Mouse (Mus musculus): Measurements from ENCODE around the gene Myo9a.

Gene Myo9a

DNA sequence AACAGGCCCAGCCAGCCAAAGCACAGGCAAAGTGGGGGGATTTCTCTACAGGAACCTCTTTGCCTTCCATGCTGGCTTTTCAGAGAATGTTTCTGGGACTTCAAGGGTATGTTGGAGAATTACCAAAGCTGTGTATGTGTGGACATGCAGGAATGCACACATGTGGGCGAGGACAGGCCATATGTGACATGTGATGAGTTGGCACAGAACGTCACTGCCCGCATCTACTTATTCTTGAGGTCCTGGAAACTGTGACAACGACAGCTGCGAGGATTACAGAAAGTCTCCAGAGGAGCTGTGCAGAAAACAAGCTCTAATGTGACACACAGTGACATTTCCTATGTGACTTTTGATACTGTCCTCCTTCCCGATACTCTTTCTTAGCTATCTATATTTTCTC is 205.0 kb downstream of the Myo9a start:
- TF ChIP-seq GATA4 (IDR thresholded peaks at IDR 0.05; ENCODE audit: insufficient replicate concordance, low read length) = no peak

DNA sequence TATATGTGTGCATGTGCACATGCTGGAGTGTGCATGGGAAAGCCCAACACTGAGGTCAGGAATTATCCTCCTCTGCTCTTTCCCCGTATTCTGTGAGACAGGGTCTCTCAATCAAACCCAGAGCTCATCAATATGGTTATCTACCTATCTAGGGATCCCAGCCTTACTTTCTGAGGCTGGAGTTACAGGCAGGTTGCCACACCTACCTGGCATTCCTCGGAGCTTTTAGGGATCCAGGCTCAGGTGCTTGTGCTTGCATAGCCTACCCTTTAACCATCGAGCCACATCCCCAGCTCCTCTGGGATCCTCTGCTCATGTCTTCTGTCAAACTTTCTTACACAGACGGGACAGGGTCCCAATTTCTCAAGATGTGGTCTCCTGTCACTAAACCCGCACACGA is 205.8 kb downstream of the Myo9a start:
- TF ChIP-seq GATA4 (IDR thresholded peaks at IDR 0.05; ENCODE audit: insufficient replicate concordance, low read length) = no peak

DNA sequence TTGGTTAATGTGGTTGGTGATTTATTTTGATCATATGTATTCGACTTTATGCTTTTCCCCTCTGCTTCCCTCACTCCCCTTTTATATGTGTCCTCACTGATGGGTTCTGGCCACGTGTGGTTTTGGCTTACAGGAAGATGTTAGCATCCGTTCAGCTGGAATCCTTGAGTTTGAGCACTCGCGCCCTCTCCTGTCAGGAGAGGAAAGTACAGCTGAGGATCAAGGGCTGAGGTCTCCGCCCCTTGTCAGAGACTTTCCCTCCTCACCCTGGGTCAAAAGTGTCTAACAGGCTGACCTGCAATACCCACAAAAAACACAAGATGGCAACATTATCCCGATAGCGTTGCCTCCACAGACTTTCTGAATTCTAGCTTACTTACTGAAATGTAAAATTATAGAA is 208.6 kb downstream of the Myo9a start:
- TF ChIP-seq GATA4 (IDR thresholded peaks at IDR 0.05; ENCODE audit: insufficient replicate concordance, low read length) = no peak

DNA sequence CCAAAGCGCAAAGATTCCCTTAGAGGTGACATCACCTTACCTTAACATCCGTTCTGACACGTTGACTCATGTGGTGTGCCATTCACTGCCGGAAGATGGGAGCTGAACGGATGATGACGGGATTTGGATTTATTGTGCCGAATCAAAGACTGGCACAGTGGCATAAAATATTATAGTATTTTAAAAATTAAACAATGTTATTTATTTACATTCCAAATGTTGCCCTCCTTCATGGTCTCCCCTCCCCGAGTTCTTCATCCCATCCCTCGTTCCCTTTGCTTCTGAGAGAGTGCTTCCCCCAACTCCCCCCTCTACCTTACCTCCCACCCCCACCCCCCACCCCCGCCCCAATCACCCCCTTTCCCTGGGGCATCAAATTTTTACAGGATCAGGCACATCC is 209.9 kb downstream of the Myo9a start, which contains the start of gene Nr2e3:
TSS of gene Nr2e3 (minus strand) at position 101 of the 400 bp plus-strand sequence.
- no peak for TF ChIP-seq GATA4 (IDR thresholded peaks at IDR 0.05; ENCODE audit: insufficient replicate concordance, low read length)

DNA sequence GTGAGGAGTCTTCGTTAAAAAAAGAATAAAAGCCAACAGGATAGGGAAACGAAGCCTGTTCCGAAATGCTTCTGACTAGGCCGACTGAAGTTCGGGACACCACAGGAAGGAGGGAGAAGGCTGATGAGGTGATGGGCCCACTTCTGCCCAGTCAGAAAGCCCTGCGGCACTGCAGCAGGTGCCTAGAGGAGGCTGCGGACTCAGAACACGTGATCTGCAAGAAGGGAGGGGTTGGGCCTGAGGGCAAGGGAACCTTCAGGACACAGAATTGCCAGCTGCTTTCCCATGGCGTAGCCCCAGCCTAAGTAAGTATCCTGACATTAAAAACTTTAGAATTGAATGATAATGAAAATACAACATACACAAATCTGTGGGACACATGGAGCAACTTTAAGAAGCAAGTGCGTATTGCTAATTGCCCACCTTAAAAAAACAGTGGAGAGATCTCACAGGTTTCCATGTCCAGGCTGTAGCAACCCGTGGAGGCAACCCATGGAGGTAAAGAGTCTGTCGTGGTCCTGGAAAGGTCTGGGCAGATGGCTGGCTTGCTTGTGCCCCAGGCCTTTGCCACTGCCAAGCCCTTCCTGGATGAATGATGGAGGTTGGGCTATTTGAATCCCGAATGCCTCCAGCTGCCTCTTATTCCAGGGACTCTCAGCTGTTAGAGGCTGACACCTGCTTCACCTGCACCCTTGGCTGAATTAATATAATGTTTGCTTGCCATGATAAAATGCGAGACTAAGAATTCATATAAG is 210.7 kb downstream of the Myo9a start:
- TF ChIP-seq GATA4 (IDR thresholded peaks at IDR 0.05; ENCODE audit: insufficient replicate concordance, low read length) = no peak

DNA sequence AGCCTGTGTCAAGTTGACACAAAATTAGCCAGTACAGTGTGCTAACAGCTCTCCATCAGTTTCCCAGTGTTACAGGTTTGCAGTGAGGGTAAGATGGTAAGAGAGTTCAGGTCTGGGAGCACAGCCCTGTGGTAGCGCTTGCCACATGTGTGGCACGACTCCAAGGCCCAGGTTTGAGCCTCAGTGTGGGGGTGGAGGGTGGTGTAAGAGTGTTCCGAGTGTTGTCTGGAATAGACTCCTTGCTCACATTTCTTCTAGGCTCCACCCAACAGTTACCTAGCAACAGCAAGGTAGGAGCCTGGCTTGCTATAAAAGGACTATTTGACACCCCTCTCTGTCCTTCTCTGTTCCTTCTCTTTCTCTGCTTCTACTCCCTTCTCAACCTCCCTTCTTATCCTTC is 213.7 kb downstream of the Myo9a start:
- TF ChIP-seq GATA4 (IDR thresholded peaks at IDR 0.05; ENCODE audit: insufficient replicate concordance, low read length) = no peak

DNA sequence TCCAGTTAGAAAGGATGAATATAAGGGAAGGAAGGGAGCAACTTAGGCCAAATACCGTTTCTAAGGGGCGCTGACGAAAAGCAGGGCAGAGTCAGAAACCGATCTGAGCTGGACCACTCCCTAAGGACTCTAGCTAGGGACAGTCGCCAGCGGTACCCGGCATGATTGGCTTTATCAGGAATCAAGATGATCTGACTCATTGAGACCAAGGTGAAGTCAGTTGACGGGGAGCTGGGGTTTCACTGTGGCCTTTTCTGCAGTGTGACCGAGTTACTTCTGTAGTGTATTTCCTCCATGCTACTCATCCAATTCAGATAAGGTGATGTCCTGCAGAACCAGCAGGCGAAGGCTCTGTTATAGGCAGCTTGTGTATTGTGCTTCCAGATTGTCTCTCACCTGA is 214.3 kb downstream of the Myo9a start:
- no peak for TF ChIP-seq GATA4 (IDR thresholded peaks at IDR 0.05; ENCODE audit: insufficient replicate concordance, low read length)

DNA sequence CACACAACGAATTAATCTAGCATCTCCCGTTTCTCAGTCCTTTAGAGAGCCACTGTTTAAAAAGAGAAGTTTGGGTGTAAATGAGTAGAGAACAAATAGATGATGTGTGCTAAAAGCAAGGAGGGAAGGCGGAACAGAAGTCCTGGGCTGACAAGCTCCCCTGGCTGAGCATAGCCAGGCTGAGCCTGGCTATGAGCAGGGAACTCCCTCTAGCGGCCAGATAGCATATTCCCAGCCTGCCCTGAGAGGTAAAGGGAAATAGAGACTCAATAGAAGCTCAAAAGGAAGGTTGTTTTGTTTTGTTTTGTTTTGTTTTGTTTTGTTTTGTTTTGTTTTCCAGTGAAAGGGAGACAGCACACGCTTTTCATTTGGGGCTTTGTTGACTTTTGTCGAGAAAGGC is 218.7 kb downstream of the Myo9a start:
- no peak for TF ChIP-seq GATA4 (IDR thresholded peaks at IDR 0.05; ENCODE audit: insufficient replicate concordance, low read length)

DNA sequence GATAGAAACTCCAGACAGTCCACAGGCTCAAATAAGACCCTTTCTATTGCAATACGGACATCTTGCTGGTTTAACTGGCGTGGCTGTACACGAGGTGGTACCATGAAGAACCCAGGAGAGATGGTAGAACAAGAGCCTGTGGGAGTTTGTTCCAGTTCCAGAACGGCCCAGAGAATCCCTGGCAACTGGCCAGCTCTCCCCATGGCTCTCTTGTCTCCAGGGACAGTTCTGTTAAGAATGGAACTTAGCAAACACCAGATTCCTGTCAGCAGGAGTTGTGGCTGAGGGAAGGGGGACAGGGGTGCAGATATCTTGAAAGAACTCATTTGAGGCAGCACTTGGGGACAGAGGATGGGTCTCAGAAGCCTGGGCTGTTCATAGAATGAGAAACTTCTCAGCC is 220.6 kb downstream of the Myo9a start:
- TF ChIP-seq GATA4 (IDR thresholded peaks at IDR 0.05; ENCODE audit: insufficient replicate concordance, low read length) = no peak

Measured in liver, adult (tissue).